Mouse (Mus musculus): Measurements from ENCODE around the gene Slc4a3.
A peak's percentile ranks its signal among the peaks of the same experiment; 100 is the strongest.

Gene Slc4a3

DNA sequence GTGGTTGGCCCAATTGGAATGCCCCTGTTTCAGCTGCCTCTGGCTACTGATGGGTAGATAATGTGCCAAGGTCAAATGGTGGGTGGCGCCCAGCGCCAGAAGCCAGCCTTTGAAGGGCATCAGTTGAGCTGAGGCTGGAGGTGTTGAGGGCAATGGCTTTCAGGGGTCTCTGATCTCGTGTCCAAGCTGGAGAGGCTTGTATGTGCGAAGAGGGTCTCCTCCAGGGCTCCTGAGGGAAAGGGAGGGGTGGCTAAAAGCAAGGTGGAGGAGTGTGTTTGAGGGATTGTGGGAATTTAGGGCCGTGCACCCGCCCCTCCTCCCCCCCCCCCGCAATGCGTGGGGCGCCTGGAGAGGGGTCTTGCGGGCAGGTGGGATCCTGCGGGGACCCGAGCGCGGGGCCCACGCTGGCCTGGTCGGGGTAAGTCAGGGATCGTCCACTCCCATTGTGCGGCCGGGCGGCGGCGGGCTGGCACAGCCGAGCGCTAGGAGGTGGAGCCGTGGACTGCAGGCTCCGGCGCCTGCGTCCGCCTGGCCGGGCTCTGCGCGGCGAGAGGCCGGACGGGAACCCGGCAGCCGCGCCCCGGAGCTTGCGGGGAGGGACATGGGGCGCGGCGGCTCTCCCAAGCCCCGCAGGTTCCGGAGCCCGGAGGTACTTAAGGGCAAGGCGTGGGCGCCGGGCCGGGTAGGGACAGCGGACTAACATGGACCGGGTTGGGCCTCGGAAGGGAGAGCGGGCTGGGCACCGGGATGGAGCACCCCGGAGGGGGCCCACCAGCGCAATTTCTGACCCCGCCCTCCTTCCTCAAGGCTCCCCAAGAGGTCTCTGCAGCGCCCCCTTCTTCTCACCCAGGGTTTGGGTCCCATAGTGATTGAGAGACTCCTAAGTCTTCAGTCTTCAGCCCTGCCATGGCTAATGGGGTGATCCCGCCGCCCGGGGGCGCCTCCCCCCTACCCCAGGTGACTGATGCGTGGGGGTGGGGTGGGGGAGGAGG is at the start of gene Slc4a3:
Slc4a3 (plus strand) TSS at position 302 of the 992 bp plus-strand sequence.
- peak; percentile 79 to 85 for DNase-seq

DNA sequence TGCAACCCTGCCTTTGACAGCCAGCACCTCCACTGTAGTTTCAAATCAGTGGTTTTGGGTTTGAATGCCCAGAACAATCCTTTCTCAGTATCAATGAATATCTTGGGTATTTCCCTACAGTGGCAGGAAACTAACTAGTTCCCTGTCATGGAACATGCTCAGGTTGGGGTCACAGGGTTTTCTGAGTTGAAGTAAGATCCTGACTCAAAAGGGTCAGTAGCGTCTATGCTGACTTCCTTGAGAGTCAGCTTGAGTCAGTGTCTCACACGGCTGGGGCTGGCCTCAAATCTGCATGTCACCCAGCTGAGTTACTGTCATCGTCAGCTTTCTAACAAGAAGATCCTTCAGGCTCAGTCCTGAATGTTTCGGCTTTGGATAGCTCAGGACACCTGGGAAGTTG is 47.2 kb upstream of the Slc4a3 start:
- no peak for DNase-seq

DNA sequence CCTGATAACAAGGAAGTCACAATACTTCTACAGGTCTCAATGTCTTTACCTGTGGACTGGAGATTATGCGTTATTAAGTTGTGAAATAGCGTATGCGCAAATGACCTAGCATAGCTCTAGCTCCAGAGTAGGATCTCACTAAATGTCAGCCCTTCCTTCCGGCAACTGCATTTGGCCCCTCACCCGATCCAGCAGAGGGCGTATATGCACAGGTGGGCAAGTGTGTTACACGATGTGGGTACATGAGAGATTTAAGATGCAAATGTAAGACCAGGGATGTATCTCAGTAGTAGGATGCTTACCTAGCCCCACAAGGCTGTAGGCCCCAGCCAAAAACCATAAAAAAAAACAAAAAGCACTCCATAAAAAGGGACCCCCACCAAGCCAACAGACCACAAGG is 46.6 kb upstream of the Slc4a3 start:
- DNase-seq: no peak

DNA sequence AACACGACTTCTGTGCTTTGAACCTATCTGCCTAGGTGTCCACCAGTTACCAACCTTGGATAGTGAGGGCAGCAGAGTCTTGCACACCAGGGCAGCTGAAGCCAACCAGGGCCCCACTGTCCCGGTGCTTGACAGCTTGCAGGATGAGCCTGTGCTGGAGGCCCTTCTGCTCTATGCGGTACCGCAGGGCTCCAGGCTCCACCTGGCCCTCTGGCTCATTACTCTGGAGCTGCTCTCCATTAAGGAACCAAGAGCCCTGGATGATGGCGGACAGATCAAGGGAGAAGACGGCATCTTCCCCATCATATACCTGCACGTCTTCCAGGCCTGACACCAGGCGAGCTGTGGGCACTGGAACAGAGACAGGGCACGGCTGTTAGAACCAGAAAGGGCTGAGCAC is 44.2 kb upstream of the Slc4a3 start:
- DNase-seq: no peak

DNA sequence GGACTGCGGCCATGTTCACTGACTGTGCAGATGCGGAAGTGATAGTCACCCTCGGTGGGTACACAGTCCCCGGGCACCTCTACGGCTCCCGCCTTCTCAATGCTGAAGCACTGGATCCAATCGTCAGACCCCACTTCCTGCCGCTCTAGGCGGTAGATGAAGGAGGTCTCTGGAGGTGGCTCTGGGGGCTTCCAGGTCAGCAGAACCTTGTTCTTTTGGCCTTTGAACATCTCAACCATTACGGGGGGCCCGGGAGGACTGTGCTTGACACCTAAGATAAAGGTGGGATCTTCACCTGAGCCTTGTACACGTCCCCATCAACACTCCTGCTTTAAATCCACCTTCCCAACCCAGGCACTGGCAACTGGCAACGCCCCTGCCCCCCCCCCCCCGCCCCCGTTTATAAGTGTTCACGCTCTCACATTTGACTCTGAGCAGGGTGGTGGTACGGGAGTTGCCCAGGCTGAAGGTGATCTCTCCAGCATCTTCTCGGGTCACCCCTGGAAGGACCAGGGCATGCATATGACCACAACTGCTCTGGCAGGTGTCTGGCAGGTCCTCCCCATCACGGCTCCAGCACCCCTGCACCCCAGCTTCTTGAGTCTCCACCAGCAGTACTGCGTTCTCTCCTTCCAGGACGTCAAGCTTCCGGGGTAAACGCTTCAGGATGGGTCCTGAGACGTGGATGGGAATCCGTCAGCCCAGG is 43.0 kb upstream of the Slc4a3 start:
- no peak for DNase-seq

DNA sequence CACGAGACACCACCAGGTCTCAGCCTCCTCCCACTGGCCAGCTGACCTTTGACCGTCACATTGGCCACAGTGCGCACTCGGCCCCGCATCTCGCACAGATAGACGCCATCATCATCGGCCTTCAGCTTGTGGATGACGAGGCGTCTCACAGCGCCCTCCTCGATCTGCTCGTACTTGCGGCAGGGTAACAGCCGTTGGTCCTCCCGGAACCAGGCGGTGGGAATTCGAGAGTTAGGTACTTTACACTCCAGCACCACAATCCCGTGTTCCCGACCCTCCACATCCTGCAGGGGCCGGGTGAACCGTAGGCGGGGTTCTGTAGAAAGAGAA is 42.5 kb upstream of the Slc4a3 start:
- no peak for DNase-seq

DNA sequence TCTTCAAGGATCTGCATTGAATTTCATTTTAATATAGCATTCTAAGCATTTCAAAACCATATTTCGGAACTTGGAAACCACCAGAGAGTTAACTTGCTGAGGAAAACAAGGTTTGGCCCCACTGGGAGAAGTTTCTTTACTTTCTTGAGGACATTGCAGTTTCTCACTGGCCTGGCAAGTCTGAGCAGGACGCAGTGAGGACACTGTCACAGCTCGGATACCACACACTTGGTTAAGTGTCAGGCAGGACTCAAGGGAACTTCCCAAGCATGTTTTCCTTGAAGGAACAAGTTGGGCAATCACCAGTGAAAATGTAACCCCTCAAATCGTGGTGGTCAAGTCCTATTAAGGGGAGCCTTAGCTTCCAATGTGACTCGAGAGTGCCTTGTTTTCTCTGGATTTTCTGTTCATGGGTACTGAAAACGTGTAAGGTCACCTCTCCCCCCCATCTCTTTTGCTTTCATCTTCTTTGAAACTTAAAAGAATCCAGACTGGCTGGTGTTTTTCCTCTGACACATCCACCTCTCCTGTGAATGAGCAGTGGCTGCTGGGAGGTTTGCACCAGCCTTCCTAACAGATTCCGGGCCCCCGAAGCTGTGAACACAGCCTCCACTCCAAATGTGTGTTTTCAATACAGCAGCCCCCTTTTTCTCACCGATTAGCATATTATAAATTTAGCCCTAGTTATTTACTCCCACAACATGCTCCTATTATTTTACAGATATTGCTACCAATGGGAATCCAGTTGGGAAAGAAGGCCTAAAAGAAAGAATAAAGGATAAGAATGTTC is 41.6 kb upstream of the Slc4a3 start:
- DNase-seq: no peak

DNA sequence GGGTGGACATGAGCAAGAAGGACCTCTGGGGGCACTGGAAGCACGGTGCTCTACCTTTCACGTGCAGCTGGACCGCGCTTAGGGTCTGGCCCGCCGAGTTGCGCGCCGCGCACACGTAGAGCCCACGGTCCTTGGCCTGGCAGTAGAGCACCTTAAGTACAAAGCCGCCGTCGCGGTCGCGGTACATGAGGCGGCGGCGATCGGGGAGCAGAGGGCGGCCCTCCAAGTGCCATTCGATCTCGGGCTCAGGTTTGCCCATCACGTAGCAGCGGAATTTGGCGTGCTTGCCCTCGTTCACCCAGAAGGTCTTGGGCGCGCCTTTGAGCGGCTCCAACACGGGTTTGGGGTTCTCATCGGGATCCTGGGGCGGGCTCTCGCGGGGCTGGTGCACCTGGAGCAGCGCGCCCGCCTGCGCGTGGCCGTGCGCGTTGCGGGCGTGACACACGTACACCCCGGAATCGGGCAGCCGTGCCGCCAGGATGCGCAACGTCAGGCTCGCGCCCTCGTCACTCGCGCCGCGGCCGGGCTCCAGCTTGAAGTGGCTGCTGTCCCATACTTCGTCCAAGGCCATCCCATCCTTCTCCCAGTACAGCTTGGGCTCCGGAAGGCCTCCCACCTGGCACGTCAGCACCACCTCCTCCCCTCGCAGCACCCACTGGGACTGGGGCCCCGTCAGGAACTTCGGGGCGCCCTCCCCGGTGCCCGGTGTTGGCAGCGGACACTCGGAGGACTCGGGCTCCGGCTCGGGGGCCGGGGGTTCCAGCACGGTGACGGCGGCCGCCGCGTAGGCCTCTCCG is 40.7 kb upstream of the Slc4a3 start:
- peak; percentile 90 to 92 for DNase-seq

DNA sequence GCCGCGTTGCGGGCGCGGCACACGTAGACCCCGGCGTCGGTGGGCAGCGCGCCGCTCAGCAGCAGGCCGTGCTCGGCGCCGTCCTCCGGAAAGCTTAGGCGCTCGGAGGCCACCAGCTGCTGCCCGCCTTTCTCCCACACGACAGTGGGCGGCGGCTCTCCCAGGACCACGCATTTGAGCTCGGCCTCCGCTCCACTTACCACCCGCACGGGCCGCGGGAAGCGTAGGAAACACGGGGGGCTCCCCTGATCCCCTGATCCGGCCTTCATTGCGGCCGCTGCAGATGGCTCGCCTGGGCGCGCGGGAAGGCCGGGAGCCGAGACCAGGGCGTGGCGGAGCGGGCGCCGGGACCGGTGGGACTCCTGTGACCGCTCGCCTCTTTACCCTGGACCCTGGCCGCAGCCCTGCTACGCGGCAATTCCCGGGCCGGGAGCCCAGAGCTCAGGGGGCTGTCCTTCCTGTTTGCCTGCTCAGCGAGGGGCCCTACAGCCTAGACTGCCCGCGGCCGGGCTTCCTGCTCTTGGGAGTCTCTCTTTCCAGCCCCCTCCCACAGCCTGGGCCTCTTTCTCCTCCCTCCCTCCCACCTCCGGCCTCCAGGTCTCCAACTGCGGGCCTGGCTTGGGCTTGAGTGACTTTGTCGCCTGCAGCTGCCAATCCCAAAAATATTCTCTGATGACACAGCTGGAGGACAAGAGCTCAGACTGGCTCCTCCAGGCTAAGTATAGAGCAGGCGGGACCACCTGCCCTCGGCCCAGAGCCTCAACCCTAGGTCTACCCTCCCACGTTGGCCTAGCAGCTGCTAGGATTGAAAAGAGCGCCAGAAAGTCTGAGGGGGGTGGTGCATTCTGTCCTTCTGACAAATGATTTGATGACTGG is 39.9 kb upstream of the Slc4a3 start, which contains the start of gene Obsl1:
Obsl1 (minus strand) TSS at position 497 of the 876 bp plus-strand sequence.
- DNase-seq: peak; percentile 48 to 68

DNA sequence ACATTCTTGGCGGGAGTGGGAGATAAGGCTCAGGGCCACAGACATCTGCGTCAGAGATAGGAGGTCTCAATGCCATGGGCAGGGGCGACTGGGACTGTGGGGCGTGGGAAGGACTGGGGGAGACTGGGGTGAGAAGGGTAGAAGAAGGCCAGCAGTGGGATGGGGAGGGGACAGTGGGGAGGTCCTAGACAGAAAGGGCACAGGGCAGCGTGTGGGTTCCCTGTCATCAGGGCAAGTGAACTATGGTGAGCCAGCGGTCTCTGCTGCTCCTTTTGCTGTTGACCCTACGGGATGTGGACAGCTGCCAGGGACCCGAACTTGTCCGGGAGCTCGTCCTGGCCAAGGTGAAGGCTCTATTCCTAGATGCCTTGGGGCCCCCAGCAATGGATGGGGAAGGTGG is 39.1 kb upstream of the Slc4a3 start, which contains the start of gene Inha:
Inha (plus strand) TSS at position 72 of the 400 bp plus-strand sequence.
- DNase-seq: no peak

DNA sequence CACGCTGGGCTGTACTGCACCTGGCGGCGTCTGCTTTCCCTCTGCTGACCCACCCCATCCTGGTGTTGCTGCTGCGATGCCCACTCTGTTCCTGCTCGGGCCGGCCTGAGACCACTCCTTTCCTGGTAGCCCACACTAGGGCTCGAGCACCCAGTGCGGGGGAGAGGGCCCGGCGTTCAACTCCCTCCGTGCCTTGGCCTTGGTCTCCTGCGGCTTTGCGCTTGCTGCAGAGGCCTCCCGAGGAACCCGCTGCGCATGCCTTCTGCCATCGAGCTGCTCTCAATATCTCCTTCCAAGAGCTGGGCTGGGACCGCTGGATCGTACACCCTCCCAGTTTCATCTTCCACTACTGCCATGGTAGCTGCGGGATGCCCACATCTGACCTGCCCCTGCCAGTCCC is 36.5 kb upstream of the Slc4a3 start:
- no peak for DNase-seq

DNA sequence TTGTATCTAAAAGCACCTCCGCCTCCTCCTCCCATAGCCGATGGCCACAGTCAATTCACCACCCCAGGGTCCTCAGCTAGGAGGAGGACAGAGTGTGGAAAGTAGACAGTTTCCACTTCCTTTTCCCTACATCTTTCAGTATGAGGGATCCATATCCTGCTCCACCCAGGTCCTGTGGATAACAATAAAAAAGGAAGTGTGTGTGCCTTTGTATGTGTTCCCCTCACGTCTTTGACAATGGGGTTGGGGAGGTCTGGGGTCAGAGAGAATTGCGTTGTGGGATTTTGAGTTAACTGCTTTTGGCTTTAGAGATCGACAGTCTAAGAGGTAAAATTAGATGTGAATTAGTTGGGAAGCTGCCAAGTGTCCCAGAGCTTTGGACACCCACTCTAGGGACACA is 35.9 kb upstream of the Slc4a3 start:
- DNase-seq: no peak

DNA sequence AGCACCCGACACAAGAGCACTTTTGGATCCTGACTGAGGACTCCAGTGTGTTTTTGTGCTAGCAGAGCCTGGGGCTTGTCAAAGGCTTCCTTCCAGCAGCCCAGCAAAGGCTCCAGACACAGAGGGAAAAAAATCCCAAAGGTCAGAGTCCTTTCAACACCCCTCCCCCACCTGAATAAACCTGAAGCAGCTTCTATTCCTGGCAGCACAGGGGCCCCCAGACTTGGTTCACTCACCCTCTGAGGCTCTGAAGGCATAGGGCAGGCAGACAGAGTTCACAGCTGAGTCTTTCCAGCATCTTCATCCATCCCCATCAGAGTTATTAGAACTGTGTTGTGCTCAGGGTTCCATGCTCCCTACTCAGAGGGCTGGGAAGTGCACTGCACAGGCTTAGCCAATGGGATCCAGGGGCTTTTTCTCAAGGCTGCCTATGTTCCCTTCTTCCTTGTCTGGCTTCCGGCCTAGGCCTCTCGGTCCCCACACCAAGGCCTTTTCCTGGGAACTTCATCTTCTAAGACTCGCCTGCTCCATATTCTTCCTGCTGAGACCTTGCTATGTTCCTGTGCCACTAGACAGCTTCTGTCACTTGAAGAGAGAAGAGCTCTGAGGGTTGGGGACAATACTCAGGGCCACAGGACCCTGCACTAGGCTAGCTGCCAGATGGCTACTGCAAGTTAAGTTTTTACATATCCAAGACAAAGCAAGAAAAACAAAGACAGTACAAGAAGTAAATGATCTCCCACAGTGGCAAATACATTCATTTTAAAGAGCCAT is 34.4 kb upstream of the Slc4a3 start:
- no peak for DNase-seq

DNA sequence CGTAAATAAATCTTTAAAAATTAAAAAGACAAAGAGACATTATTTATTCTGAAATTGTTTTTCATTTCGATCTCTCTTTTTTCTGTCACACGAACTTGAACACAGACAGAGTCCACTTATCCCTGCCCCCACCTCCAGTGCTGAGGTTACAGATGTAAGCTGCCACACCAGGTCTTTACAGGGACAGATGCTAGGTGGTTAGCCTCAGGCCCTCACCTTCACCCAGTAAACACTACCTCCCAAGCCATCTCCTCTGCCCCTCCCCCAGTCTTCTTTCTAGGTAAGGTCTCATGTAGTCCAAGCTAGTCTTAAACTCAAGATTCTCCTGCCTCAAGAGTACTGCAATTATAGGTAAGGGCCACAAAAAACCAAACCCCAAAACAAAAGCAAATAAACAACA is 33.5 kb upstream of the Slc4a3 start:
- DNase-seq: no peak

DNA sequence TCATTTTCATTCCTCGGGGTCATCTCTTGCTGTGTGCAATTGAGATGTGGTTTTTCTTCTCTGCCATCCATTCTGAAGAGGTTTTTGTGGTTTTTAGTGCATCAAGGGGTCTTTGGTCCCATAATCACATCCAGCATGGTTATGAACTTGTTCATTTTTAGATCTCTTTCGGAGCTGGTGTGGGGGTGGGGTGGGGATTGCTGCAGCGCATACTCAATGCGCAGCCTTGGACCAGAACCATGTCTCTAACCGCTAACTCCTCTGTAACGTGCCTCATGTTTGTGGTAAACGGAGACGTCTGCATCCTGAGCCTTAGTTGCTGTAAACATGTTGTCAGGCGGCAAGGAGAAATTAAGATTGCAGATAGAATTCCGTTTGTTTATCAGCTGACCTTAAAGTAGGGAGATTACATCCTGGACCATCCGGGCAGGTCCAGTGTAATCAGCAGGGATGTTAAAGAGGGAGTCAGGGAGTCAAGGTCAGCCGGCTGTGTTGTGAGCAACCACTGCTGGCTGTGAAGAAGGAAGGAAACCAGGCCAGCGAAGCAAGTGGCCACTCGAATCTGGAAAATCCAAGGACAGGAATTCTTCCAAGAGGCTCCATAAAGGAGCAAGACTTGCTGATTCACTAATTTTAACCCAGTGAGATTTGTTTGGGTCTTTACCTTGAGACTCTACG is 29.2 kb upstream of the Slc4a3 start:
- DNase-seq: no peak

DNA sequence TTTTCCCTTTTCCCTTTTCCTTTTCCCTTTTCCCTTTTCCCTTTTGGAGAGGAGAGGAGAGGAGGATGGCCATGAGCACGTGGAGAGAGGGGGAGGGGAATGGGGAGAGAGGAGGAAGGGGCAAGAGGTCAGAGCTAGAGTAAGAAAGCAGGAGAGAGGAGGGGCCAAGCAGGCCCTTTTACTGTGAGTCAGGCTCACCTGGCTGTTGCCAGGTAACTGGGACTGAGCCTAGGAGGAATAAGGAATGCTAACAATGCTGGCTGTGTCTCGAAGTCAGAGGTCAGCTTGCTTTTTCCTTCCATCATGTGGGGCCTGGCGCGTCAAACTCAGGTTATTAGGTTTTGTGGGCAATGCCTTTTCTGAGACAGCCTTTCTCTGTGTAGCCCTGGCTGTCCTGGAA is 28.1 kb upstream of the Slc4a3 start:
- no peak for DNase-seq

DNA sequence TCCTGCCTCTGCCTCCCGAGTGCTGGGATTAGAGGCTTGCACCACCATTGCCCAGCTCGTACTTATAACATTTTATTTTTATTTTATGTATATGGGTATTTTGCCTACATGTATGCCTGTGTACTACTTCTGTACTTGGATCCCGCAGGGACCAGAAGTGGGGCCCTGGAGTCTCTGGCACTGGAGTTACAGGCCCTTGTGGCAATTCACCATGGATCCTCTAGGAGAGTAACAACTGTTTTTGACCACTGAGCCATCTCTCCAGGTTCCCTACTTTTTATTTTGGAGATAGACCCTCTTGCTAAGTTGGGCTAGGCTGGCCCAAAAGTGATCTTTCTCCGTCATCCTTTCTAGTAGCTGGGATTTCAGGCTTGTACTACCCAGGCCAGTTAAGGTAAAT is 27.6 kb upstream of the Slc4a3 start:
- no peak for DNase-seq

DNA sequence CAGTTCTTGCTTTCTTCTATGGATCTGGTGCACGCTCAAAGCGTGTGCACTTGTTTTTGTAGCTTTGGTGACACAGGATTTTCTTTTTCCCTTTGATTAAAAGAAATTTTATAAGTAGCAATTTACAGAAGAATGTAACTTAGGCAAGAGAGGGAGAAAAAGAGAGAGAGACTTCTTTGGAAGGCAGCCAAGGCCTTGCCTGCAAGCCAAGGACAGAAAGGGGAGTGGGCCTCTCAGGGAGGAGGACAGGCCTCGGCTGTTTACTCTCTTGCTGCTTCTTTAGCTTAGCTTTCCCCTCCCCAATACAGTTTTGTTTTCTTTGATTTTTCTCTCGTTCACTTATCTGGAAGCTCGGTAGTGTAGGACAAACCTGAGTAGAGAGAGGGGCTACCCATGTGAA is 26.5 kb upstream of the Slc4a3 start:
- no peak for DNase-seq

DNA sequence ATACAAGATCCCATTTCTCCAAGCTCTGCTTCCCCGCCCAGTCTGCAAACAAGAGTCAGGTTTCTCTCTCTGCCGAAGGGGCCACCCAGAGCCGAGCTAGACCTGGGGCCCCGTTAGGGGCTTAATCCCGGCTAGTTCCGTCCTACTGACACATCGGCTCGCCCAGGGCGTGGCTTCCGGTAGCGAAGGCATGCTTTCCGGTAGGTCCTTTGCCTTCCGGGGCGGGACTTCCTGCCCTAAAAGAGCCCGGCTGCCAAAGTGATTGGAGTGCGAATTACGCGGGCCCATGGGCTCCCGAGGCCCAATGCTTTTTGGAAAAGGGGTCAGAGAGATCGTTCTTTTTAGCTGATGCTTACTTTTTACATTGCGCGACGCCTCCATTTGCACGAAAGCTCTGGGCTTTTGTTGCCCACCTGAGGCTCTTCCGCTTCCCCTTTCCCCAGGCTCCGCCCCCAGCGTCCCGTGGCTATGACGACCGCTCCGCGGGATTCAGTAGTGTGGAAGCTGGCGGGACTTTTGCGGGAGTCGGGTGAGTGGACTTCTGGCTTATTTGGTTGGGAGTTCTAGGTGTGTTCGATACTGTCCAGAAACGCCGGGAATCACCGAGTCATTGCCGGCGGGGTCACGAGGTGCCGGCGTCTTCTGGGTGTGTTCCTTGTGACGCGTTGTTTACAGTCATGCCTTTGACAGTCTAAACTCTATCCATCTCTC is 24.6 kb upstream of the Slc4a3 start, which contains the start of gene Stk11ip:
Stk11ip (plus strand) TSS at position 209 of the 711 bp plus-strand sequence.
- peak; percentile 92 to 94 for DNase-seq
